Mouse (Mus musculus): Measurements from ENCODE around the gene Esrrg.

GRCm38 (mm10) chr1:187608261-187608921, at the start of gene Esrrg:
- TF ChIP-seq POLR2A (IDR thresholded peaks at IDR 0.05; ENCODE audit: low read depth, low read length) (no peak), CTCF (IDR thresholded peaks at IDR 0.05; ENCODE audit: extremely low read depth, insufficient read depth, insufficient read length, insufficient replicate concordance) (no peak)
